Mouse (Mus musculus) liver (tissue): ENCODE measurements around the gene Mpi.

ENCODE experiments used
- DNase-seq: peaks from one replicate; pipeline ENCODE4 v3.0.0-alpha.2; 2020; ENCODE audit warnings: mixed read lengths

The Mpi gene

GRCm38 (mm10) chr9:57560861-57561710 lies 8.5 kb upstream of the Mpi start, which contains the start of gene Scamp2:
Gene Scamp2 (plus strand): TSS chr9:57560943.
- peak; percentile 91 for DNase-seq

- DNase-seq: no peak
Observed at GRCm38 (mm10) chr9:57560263-57560662, 7.7 kb upstream of the Mpi start.

GRCm38 (mm10) chr9:57559568-57559967 lies 7.0 kb upstream of the Mpi start:
- no peak for DNase-seq

- no peak for DNase-seq
Observed at GRCm38 (mm10) chr9:57558625-57559024, 6.1 kb upstream of the Mpi start.

GRCm38 (mm10) chr9:57557215-57557614 lies 4.7 kb upstream of the Mpi start:
- no peak for DNase-seq

GRCm38 (mm10) chr9:57554753-57555152 lies 2.2 kb upstream of the Mpi start:
- DNase-seq: no peak

- DNase-seq: no peak
Observed at GRCm38 (mm10) chr9:57553119-57553518, 556 bp upstream of the Mpi start.

GRCm38 (mm10) chr9:57550126-57550862 lies 2.3 kb downstream of the Mpi start:
- no peak for DNase-seq

- no peak for DNase-seq
Observed at GRCm38 (mm10) chr9:57549186-57549585, 3.4 kb downstream of the Mpi start.

GRCm38 (mm10) chr9:57547869-57548268 lies 4.7 kb downstream of the Mpi start:
- DNase-seq: no peak

GRCm38 (mm10) chr9:57547287-57547686 lies 5.3 kb downstream of the Mpi start:
- DNase-seq: peak; percentile 39

- no peak for DNase-seq
Observed at GRCm38 (mm10) chr9:57543951-57544350, 8.6 kb downstream of the Mpi start.

- DNase-seq: peak; percentile 36
Observed at GRCm38 (mm10) chr9:57541312-57541711, 11.3 kb downstream of the Mpi start.

GRCm38 (mm10) chr9:57539550-57539949 lies 13.0 kb downstream of the Mpi start:
- no peak for DNase-seq

GRCm38 (mm10) chr9:57537728-57538181 lies 14.8 kb downstream of the Mpi start:
- DNase-seq: no peak

- DNase-seq: peak; percentile 93
Observed at GRCm38 (mm10) chr9:57537044-57537727, 15.4 kb downstream of the Mpi start, which contains the start of gene Fam219b. Gene Fam219b (plus strand): TSS chr9:57537528.

- DNase-seq: no peak
Observed at GRCm38 (mm10) chr9:57536362-57536761, 16.2 kb downstream of the Mpi start.

GRCm38 (mm10) chr9:57531946-57532345 lies 20.6 kb downstream of the Mpi start:
- DNase-seq: no peak

GRCm38 (mm10) chr9:57526435-57526834 lies 26.1 kb downstream of the Mpi start:
- no peak for DNase-seq

- DNase-seq: no peak
Observed at GRCm38 (mm10) chr9:57525516-57525915, 27.0 kb downstream of the Mpi start.

- no peak for DNase-seq
Observed at GRCm38 (mm10) chr9:57524439-57524838, 28.1 kb downstream of the Mpi start.

GRCm38 (mm10) chr9:57523754-57524153 lies 28.8 kb downstream of the Mpi start:
- no peak for DNase-seq

GRCm38 (mm10) chr9:57522861-57523246 lies 29.7 kb downstream of the Mpi start:
- DNase-seq: no peak
